Mouse (Mus musculus) myocyte (in vitro differentiated cells): ENCODE results near the gene Socs4. TPM values are rescaled to one million over a fixed set of nuclear protein-coding genes. Genes with fewer than 3 reads are reported as not detected.

ENCODE experiments used
- H3K27me3 ChIP-seq: one replicate; pipeline ENCODE4 v1.6.1; 2011; ENCODE audit not compliant: control insufficient read depth, insufficient read depth, insufficient read length
- H3K36me3 ChIP-seq: one replicate; pipeline ENCODE4 v1.6.1; 2011; ENCODE audit not compliant: control insufficient read depth, insufficient read depth
- H3K4me2 ChIP-seq: one replicate; pipeline ENCODE4 v1.6.1; 2011; ENCODE audit warnings: low read depth, control low read depth
- H3K4me3 ChIP-seq: one replicate; pipeline ENCODE4 v1.5.1; 2011; ENCODE audit warnings: mild to moderate bottlenecking, control low read depth, moderate library complexity
- H3K79me2 ChIP-seq: one replicate; pipeline ENCODE4 v1.6.1; 2011; ENCODE audit not compliant: control insufficient read depth, insufficient read depth
- H3ac ChIP-seq: one replicate; pipeline ENCODE4 v1.6.1; 2011; ENCODE audit not compliant: control insufficient read depth, insufficient read length
- E2F4 ChIP-seq: IDR thresholded peaks from one replicate; pipeline ENCODE4 v1.6.1; 2011; ENCODE audit warnings: mild to moderate bottlenecking, control low read depth, moderate library complexity; ENCODE audit not compliant: insufficient read depth
- MAX ChIP-seq: IDR thresholded peaks from one replicate; pipeline ENCODE4 v1.6.1; 2011; ENCODE audit warnings: low read depth, mild to moderate bottlenecking, control low read depth
- MYOD1 ChIP-seq, 3 experiments: IDR thresholded peaks; one replicate each; pipeline ENCODE4 v1.6.1; 2011; ENCODE audit warnings: control low read depth in 2 of 3, low read depth in 2 of 3, mild to moderate bottlenecking in 2 of 3, moderate library complexity in 1 of 3; ENCODE audit not compliant: insufficient read length in 2 of 3, control insufficient read depth in 1 of 3
- REST ChIP-seq: IDR thresholded peaks from one replicate; pipeline ENCODE4 v1.6.1; 2011; ENCODE audit warnings: mild to moderate bottlenecking, control low read depth, moderate library complexity; ENCODE audit not compliant: insufficient read depth, insufficient read length
- TCF12 ChIP-seq: IDR thresholded peaks from one replicate; pipeline ENCODE4 v1.6.1; 2011; ENCODE audit warnings: mild to moderate bottlenecking, control low read depth; ENCODE audit not compliant: poor library complexity, insufficient read depth, severe bottlenecking
- polyA plus RNA-seq: library from polyadenylated mRNA; unstranded; fragments of >200 nt; fragmentation: generic; extraction: Trizol; gene quantifications from one replicate; pipeline ENCODE4 v1.2.1, GENCODE M21; 2012; ENCODE audit warnings: missing spikeins

The Socs4 gene
- polyA plus RNA-seq, 1 experiment: 2.5 TPM

GRCm38 (mm10) chr14:47341811-47342291 is 65.1 kb downstream of the Socs4 start:
- TF ChIP-seq MAX (no peak), E2F4 (no peak), REST (no peak), MYOD1 (IDR thresholded peaks at IDR 0.05; ENCODE audit: control insufficient read depth in 1 of 3, insufficient read length in 2 of 3, low read depth in 2 of 3) (no peak), TCF12 (no peak)
- Histone ChIP-seq H3K4me3 (no peak overlapping the region), H3K27me3 (no peaks in the 10 kb centered on the region), H3K4me2 (no peak overlapping the region), H3K79me2 (no peaks in the 10 kb centered on the region), H3K36me3 (no peaks in the 10 kb centered on the region), H3ac (no peak overlapping the region)

Other genes starting within 250 kb of the Socs4 start
- 15.0 TPM for gene Gch1, start 87.5 kb upstream of the Socs4 start, polyA plus RNA-seq
- 2.1 TPM for gene Wdhd1, start 74 bp upstream of the Socs4 start, polyA plus RNA-seq
- 22.9 TPM for gene Mapk1ip1l, start 21.3 kb downstream of the Socs4 start, polyA plus RNA-seq
- 525 TPM for gene Lgals3, start 90.8 kb downstream of the Socs4 start, polyA plus RNA-seq
- gene Dlgap5, start 141.5 kb downstream of the Socs4 start, polyA plus RNA-seq: 16.3 TPM
- 10.7 TPM for gene Fbxo34, start 173.5 kb downstream of the Socs4 start, polyA plus RNA-seq